Mouse (Mus musculus) A20 (cell line): ENCODE measurements around the gene Raph1.

Experiments used
- DNase-seq: peaks from one replicate; pipeline ENCODE4 v3.0.0-alpha.2; 2011; ENCODE audit warnings: low read depth, low spot score

Gene Raph1

GRCm38 (mm10) chr1:60432497-60432896 is 134.4 kb downstream of the Raph1 start:
- DNase-seq = no peak
